Mouse (Mus musculus) frontal cortex, postnatal 10 days (tissue): Measurements from ENCODE around the gene Rsph10b.
"Not testable (repeated sequence)": the region's sequence is repeated elsewhere in the genome, so short reads cannot be mapped to it uniquely, and the experiment has no call there.

ENCODE experiments used
- DNase-seq, 2 experiments: peaks; one replicate each; pipeline ENCODE4 v3.0.0; 2022; ENCODE audit warnings: low spot score in 2 of 2, mixed read lengths in 1 of 2

The Rsph10b gene

GRCm38 (mm10) chr5:143993260-143993659, 60.4 kb downstream of the Rsph10b start:
- no peak for DNase-seq

- DNase-seq, result no peak
Observed at GRCm38 (mm10) chr5:143993849-143994248, 61.0 kb downstream of the Rsph10b start.

GRCm38 (mm10) chr5:143994632-143995365, 62.0 kb downstream of the Rsph10b start:
- DNase-seq, result no peak

GRCm38 (mm10) chr5:143999409-143999808, 66.6 kb downstream of the Rsph10b start:
- DNase-seq, result no peak

- no peak for DNase-seq
Observed at GRCm38 (mm10) chr5:144002461-144003192, 69.8 kb downstream of the Rsph10b start.

- not testable (repeated sequence) for DNase-seq
Observed at GRCm38 (mm10) chr5:144013366-144014134, 80.7 kb downstream of the Rsph10b start.

GRCm38 (mm10) chr5:144014551-144015311, 81.9 kb downstream of the Rsph10b start, which contains the start of gene Ccz1:
TSS of gene Ccz1 (minus strand) at chr5:144014877.
- peak; percentile 60 to 77 for DNase-seq

- no peak for DNase-seq
Observed at GRCm38 (mm10) chr5:144015312-144015650, 82.4 kb downstream of the Rsph10b start.

- DNase-seq, result no peak
Observed at GRCm38 (mm10) chr5:144015845-144016244, 83.0 kb downstream of the Rsph10b start.

GRCm38 (mm10) chr5:144026620-144027263, 93.9 kb downstream of the Rsph10b start, which contains the start of gene Ocm:
TSS of gene Ocm (minus strand) at chr5:144026670.
- DNase-seq, result no peak

GRCm38 (mm10) chr5:144032491-144032890, 99.7 kb downstream of the Rsph10b start:
- no peak for DNase-seq

GRCm38 (mm10) chr5:144034567-144034966, 101.7 kb downstream of the Rsph10b start:
- no peak for DNase-seq
